Mouse (Mus musculus): ENCODE measurements around the gene Jmy.

The Jmy gene

DNA sequence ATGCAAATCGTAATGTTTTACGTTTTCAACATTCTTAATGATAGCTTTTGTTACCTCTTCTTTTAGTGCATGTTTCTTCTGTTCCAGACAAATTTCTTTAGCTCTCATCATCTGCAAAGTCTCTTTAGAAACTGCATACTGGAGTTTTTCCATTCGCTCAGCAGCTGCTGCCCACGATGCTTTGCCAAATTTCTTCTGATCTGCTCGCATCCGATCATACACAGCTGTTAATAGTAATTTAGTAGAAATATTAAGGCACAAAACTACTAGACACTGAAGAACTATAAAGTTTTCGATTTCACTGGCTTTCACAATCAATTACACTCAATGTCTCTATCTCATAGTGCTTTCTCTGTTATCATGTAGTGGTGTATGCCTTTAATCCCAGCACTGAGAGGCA lies 40.0 kb downstream of the Jmy start:
- no peak for DNase-seq (ENCODE audit: extremely low read depth, low read depth)

DNA sequence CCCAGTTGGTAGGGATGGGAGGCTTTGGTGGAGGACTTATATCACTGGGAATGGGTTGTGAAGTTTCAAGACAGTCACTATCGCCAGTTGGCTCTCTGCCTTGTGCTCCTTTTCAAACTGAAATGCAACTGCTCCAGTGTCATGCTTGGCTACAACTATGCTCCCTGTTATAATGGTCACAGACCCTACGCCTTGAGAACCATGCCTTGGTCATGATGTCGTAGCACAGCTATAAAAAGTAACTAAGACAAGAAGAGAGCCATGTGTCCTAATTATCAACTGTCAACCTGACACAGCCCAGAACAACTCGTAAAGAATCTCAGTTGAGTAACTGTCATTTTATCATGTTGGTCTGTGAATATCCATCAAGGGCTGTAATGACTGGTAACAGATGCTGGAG lies 41.0 kb downstream of the Jmy start:
- no peak for DNase-seq (ENCODE audit: extremely low read depth, low read depth)

DNA sequence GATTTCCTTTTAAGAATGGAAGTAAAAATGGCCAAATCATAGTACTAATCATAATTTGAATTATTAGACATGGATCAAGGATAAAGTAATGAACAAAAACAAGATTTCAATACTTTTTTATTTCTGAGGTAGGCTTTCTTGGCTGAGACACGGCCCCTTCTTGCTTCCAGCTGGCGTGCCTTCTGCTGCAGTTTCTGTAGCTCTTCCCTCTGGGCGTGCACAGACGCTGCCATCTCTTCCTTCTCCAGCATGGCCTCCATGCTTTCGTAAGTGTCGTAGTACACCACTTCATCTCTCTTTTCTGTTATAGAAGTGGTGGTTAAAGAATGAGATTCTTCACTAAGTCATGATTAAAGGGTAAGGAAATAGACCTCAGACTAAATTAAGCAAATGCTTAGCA lies 46.3 kb downstream of the Jmy start:
- DNase-seq (ENCODE audit: extremely low read depth, low read depth), result no peak

DNA sequence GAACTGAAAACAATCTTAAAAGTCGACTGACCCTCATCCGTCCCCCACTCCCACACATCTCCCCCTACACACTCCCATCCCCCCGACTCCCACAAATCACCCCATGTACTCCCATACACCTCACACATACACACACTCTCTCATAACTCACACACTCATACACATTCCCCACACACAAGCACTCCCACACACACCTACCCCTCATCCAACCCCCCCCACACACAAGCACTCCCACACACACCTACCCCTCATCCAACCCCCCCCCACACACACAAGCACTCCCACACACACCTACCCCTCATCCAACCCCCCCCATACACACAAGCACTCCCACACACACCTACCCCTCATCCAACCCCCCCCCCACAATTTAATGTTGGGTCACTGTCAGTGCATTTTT lies 59.4 kb downstream of the Jmy start:
- DNase-seq (ENCODE audit: extremely low read depth, low read depth), result no peak

DNA sequence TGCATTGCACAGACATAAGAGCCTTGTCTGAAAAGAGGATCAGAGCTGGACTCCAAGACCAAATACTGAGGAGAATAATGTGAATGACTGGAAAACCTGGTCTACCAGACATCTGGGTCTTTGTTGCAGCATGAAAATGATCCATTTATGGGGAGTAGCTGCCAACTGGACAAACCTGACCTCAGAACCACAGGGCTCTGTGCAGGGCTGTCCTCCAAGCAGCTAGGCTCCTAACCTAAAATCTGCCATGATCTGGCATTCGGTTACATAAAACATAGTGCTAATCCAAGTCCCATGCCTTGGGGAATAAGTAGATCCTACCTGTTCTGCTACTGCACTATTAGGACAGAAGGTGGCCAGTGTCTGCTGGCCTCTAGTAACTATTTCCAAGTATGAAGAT lies 70.4 kb downstream of the Jmy start:
- DNase-seq (ENCODE audit: extremely low read depth, low read depth), result no peak

DNA sequence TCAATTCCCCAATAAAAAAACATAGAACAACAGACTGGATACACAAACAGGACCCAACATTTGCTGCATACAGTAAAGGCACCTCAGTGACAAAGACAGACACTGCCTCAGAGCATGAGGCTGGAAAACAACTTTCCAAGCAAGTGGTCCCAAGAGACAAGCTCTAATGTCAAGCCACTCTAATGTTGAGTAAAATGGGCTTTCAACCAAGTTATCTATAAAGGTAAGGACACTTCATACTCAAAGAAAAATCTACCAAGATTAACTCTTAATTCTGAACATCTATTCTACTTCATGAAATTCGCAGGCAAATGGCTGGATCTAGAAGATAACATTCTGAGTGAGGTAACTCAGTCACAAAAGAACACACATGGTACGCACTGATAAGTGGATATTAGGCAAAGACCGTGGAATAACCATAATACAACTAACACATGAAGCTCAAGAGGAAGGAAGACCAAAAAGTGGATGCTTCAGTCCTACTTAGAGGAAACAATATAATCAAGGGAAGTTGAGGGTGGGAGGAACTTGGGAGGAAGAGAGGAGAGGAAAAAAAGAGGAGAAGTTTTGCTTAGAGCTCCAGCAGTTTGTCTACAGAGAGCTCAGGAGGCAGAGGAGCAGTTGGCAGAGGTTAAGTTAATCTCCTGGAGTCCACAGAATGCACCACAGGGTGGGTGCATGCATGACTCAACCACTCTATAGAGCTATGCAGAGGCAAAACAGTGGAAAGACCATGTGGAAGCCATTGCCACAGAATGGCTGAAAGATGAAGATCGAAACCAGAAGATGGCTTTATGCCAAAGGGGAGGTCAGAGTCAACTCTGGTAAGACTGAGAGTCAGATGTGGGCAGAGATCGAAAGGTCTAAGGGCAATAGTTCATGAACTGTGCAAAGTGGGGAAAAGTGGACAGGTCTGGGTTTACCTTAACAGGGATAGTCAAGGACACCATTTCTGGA lies 71.4 kb downstream of the Jmy start:
- peak; percentile 85 for DNase-seq (ENCODE audit: extremely low read depth, low read depth)

DNA sequence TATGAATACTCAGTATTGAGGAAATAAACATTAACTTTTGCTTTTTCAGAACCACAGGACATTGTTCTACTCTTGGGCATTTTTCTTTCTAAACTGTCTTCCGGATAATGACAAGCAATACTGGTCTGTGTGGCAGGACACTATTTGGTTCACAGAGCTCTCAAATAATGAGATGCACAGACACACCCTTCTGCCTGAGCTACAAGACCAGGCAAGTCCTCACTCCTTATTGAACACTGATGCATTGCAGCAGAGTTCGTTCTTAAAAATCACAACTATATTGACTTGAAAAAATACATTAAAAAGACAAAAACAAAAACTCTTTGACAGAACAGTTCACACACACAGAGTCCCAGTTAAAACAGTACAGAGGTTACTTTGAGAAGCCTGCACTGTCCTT lies 76.4 kb downstream of the Jmy start:
- no peak for DNase-seq (ENCODE audit: extremely low read depth, low read depth)

DNA sequence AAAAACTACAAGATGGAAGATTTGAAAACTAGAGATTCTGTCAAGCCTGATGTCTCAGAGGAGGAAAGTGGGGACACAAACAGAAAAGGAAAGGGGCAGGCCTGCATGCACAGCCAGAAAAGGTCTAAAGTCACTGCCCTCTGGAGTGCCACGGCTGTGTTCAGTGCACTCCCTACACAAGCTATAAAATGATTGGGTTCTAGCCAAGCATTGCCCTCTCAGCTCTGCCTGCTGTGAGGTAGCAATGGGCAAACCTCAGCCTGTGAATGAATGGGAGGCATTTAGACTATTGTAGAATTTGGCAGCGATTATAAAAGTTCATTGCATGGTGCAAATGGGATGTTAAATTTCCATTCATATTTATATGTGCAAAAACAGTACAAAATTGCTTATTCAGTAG lies 79.8 kb downstream of the Jmy start:
- no peak for DNase-seq (ENCODE audit: extremely low read depth, low read depth)

DNA sequence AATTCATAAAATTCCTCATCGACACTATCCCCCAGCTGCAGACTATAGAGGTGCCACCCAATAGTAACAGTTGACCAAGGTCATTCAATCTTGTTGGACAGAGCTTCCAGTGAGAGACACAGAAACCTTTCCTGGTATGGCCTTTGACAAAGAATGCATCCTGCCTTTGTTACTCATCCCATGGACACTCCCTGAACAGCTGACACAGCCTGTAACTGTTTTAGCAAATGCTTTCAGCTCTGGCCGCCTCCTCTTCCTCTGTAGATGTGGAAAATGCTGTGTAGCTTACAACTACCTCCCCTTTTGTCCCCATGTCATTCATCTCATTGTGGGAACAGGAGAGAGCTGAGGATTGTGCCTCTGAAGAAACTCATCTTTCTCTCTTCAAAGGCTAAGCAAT lies 81.3 kb downstream of the Jmy start:
- no peak for DNase-seq (ENCODE audit: extremely low read depth, low read depth)

DNA sequence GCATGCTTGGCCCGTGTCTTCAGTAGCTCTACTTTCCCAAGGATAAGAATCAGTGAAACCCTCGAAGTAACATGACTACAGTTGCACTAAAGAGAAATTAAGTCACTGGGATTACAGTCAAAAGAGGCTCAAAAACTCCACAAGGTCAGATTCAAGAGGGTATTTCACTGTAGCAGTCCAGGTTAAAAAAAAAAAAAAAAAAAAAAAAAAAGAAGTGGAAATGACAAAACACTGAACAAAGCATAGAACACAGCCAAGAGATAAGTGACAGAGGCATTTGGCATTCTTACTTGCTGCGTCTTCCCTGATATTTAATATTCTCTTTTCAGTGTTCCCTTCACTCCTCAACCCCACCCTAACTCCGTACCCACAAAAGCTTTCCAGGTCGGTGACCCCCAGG lies 84.6 kb downstream of the Jmy start:
- DNase-seq (ENCODE audit: extremely low read depth, low read depth), result no peak

DNA sequence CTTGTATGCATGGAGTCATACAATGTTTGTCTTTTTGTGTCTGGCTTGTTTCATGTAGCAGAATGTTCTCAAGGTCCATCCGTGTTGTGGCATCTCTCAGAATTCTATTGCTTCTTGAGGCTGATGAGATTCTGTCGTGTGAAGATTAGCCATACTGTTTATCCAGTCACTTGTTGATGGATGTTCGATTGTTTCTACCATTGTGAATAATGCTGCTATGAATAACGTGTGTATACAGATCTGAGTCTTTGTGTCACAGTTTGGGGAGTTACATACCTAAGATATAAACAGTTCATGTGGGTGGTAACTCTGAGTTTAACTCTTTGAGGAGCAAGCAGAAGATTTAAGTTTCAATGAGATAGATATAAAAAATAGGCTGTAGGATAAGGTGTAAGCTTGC lies 89.3 kb downstream of the Jmy start:
- no peak for DNase-seq (ENCODE audit: extremely low read depth, low read depth)

DNA sequence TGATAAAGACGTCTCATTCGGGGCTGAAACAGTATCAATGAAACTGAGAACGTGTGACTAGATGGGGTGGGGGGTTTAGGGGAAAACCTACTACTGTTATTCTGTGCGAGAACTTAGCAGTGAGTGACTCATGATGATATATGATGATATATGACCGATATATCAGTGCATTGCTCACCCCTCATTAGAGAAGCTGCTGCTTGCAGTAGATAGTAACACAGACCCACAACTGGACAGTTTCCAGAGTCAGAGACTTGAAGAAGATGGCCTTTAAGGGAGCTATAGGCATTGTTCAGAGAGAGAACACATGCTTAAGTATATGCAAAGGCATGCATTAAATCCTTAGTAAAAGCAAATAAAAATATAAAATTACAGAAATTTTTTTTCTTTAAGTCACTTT lies 92.8 kb downstream of the Jmy start:
- no peak for DNase-seq (ENCODE audit: extremely low read depth, low read depth)

DNA sequence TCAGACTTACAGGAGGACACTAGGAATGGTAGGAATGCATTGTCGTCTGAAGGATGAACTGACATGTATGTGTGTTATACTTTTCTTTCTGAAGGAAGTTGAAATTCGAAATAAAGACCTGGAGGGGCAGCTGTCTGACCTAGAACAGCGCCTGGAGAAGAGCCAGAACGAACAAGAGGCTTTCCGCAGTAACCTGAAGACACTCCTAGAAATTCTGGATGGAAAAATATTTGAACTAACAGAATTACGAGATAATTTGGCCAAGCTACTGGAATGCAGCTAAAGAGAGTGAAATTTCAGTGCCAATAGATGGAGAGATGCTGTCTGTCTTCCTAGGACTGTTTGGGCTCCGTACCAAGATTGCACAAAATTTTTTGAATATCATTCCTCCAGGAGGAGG lies 97.7 kb downstream of the Jmy start:
- DNase-seq (ENCODE audit: extremely low read depth, low read depth), result no peak

DNA sequence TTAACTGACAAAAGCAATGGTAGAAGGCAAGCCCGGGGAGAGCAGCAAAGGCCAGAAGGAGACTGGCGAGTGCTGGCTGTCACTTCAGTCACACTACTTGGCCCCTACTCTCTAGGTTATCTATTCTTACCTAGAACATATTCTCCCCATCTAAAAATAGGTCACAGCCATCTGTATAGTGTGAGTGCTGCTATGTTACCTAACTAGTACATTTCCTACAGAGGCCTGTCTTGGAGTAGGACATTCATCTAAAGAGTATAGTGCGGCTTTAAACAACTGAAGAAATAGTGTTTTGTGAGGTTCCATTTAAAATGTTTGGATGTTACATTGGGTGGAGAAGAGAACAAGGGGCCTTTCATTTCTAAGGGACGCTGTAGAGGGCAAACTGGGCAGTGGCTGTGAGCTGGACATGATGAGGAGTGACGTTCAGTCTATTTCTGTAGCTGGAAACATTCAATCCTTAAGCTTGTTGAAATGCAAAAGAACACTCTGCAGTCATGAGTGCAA lies 99.8 kb downstream of the Jmy start:
- no peak for DNase-seq (ENCODE audit: extremely low read depth, low read depth)

DNA sequence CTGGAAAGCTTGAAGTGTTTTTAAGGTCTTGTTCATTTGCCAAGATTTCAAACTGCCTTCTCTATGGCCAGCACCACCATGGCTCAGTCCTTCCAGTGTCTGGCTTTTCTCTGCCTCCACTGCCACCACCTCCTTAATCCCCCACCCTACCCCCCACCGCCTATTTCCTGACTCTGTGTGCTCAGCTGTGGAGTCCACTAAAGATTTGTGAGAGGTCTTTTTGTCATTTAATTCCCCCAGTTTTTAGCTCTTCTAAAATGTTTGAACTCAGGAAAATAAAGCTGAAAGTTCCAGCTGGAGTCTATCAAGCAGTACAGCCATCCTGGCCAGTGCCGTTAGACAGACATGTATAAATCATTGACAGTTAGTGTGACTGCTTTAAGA lies 110.4 kb downstream of the Jmy start:
- no peak for DNase-seq (ENCODE audit: extremely low read depth, low read depth)

DNA sequence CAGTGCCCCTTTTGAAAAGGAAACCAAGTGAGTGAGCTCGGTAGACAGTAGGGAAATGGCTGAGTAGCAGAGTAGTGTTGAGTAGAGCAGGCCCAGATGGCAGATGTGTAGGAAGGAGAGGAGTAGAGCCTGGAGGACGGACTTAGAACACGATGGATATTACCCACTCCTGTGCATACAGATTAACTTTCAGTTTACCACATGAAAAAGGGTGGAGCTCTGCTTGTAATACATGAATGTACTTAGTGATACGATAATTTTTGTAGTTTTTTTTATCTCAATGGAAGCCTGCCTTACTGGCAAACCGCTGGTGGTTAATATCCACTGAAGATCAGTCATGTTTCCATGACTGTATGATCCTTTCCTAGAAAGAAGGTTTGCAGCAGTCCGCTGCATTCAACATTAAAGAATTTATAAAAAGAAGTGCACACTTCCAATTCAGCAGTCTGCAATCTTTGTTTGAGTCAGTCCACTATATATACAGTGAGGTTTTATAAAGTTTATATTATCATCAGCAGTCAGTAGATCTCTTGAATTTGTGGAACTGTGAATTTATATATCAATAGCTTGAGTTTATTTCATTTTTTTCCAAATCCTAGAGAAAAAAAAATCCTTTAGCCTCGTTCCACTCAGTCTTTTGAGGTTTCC lies 110.9 kb downstream of the Jmy start:
- DNase-seq (ENCODE audit: extremely low read depth, low read depth), result peak; percentile 97

DNA sequence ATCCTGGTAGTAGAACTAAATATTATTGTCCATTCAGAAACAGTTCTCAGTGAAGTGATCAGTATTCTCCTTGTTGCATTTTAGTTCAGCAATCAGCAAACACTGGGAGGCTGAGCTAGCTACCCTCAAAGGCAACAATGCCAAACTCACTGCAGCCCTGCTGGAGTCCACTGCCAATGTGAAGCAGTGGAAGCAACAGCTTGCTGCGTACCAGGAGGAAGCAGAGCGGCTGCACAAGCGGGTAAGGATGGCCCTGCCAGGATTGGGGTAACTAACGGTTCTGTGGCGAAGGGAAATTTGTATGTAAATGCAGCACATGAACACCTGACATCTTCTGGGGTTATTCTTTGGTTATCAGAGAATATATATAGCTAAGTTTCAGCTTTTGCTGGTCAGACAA lies 112.2 kb downstream of the Jmy start:
- DNase-seq (ENCODE audit: extremely low read depth, low read depth), result no peak

DNA sequence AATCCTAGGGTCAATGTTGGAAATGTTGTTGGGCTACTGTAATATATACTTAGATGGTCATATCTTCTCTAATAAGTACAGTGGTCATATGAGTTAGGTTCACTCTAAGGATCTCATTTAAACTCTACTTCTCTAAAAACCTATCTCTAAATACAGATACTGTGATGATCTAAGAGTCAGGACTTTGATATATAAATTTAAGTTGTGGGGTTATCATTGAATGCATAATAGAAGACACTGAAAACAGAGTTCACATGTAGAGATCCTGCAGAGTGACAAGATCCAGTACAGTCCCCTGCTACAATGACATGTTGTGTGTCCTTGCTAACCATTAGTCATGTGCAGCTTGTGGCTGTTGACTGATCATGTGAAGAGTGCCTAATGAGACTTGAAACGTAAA lies 114.5 kb downstream of the Jmy start:
- no peak for DNase-seq (ENCODE audit: extremely low read depth, low read depth)

DNA sequence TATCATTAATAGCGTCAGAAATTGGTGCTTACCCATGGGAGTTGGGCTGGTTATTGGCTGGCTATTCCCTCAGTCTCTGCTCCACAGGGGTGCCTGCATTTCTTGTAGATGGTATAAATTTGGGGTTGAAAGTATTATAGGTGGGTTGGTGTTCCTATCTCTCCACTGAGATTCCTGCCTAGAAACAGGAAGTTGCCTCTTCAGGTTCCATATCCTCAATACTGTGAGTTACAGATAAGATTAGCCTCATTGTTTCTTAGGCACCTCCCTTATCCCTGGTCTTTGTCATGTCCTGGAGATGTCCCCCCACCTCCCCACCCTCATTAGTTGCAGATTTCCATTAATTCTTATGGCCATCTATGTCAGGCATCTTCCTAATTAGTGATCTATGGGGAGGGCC lies 115.1 kb downstream of the Jmy start:
- no peak for DNase-seq (ENCODE audit: extremely low read depth, low read depth)

DNA sequence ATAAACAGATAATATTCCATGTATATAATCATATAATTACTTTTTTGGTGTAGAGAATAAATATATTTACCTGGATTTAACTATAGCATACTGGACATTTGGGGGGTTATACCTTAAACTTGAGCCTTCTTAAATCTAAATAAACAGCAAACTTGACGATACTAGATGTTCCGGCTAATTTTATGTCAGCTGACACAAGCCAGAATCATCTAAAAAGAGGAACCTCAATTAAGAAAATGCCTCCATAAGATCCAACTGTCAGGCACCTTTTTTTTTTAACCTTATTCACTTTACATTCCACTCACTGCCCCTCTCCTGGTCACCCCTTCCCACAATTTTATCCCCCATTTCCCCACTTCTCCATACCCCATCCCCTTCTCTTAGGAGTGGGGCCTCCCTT lies 116.0 kb downstream of the Jmy start:
- DNase-seq (ENCODE audit: extremely low read depth, low read depth), result no peak

DNA sequence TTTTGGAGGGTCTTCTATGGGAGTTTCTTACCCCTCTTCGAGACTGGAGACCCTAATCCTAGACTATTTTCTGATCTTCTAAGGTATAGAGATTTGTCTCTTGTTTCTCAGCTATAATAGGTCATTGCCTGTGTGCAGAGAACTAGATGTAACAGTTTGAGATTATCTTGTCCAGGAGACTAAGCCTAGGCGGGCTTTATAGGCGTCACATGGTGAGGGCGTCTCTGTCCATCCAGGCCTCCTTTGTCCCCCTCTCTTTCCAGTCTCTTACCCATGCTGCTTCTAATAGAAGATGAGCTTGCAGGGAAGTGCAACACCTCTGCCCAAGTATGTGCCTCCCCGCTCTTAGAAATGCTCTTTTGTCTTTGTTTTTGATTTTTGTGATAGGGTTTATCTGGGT lies 116.5 kb downstream of the Jmy start:
- DNase-seq (ENCODE audit: extremely low read depth, low read depth), result no peak

DNA sequence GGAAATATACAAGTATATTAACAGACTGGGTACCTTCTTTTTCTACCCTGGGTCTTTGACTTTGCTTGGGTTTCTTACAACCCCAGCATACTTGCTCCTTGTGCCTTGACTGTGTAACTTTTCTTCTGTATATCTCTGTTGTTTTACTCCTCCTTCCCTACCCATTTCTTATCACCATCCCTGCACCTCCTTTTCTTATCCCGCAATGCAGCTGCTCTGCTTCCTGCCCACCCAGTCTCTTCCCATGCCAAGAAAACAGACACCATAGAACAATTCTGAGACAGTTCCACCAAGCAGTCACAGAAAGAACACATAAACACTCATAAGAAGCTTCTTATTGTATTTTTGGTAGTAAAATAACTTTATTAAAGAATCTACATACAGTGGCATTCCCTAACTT lies 118.3 kb downstream of the Jmy start:
- peak; percentile 86 for DNase-seq (ENCODE audit: extremely low read depth, low read depth)
